Mouse (Mus musculus) large intestine, adult 2 months (tissue): ENCODE results near the gene Gm4969. TPM values are rescaled to one million over a fixed set of nuclear protein-coding genes. Genes with fewer than 3 reads are reported as not detected.
A peak's percentile ranks its signal among the peaks of the same experiment; 100 is the strongest.

Experiments
- DNase-seq: peaks from one replicate; pipeline ENCODE4 v3.0.0-alpha.2; 2012; ENCODE audit warnings: low read depth, low spot score
- WGBS: fragments of 180-500 bp; shearing (Covaris S2); methylation state at CpG from one replicate; pipeline ENCODE4 v1.1.7; 2018; 5-methylcytosine and 5-hydroxymethylcytosine counted together
- polyA plus RNA-seq: library from polyadenylated mRNA; depleted of rRNA; stranded (reverse); fragments of >200 nt; gene quantifications from 2 replicates; pipeline ENCODE4 v1.2.3, GENCODE M21; 2012

The Gm4969 gene
- polyA plus RNA-seq, 1 experiment = not detected

DNA sequence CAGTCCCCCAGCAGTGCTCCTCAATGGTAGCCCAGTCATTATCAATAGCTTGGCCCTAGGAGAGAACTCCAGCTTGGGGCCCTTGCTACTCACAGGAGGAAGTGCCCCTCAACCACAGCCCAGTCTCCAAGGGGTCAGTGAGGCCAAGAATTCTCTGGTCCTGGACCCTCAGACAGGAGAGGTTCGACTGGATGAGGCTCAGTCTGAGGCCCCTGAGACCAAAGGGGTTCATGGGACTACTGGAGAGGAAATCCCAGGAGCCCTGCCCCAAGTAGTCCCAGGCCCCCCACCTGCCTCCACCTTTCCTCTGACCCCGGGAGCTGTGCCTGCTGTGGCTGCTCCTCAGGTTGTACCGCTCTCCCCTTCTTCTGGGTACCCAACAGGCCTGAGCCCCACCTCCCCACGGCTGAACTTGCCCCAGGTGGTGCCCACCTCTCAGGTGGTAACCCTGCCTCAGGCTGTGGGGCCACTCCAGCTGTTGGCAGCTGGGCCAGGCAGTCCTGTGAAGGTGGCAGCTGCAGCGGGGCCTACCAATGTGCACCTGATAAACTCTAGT, 21.7 kb downstream of the Gm4969 start:
- DNase-seq = no peak
- WGBS = 71% methylated on average over 5 of the region's 5 CpGs

DNA sequence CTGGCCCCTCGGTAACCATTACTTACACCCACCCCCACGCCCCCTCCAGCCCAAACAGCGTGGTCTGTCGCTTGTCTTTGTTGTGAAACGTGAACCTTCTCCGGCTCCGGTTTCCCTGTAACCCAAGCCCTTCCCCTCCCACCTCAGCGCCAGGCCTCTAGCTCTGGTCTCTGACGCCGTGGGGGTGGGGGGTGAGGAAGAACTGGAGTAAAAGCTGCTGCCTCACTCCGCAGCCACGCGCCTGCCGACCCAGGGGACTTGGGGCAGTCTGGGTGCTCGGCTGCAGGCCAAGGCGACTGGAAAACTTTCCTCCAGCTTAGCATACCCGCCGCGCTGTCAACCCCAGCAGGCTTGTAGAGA, 22.4 kb downstream of the Gm4969 start:
- DNase-seq = no peak
- WGBS = 6% methylated on average over 19 of the region's 19 CpGs

GRCm38 (mm10) chr7:19094826-19095750, 23.1 kb downstream of the Gm4969 start:
- under 1% methylated on average over 87 of the region's 87 CpGs for WGBS
- DNase-seq = no peak

DNA sequence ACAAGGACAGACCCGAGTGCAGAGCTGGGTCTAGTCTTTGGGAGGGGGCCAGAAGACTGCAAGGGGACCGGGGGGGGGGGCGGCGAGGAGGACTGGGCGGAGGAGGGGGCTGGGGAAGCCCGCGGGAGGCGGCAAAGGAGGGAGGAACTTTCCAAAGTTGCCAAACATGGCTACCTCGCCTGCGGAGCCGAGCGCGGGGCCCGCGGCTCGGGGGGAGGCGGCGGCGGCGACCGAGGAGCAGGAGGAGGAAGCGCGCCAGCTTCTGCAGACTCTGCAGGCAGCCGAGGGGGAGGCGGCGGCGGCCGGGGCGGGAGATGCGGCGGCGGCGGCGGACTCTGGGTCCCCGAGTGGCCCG, 23.7 kb downstream of the Gm4969 start, which contains the start of gene Six5:
Gene Six5 (plus strand): TSS at position 124 of the 355 bp plus-strand sequence.
- 1% methylated on average over 33 of the region's 36 CpGs for WGBS
- DNase-seq = no peak

DNA sequence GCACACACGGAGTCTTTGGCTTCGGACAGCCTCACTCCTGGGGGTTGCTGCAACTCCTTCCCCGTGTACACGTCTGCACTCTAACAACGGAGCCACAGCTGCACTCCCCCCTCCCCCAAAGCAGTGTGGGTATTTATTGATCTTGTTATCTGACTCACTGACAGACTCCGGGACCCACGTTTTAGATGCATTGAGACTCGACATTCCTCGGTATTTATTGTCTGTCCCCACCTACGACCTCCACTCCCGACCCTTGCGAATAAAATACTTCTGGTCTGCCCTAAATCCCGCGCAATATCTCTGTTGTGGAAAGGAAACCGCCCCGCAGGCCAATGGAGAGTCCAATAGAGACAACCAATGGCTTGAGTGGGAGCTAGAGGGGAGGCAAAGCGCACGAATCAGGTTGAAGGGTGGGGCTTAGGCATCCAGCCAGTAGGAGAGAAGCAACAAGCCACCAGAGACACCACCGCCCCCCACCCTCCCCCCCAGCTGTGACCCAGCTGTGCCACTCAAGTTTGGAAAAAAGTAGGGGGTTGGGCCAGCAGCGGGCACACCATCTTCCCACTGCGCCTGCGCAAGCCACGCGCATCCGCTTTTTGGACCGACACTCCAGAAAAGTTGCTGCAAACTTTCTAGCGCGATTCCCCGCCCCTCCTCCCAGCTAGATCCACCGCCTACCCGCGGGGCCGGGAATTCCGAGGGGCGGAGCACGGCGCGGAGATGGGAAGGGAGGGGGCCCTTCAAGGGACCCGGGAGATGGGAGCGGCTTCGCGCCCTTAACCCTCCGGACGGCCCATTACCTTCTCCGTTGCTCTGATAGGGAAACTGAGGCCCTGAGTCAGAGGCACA, 24.4 kb downstream of the Gm4969 start:
- peak; percentile 85 for DNase-seq
- WGBS = 2% methylated on average over 45 of the region's 45 CpGs

DNA sequence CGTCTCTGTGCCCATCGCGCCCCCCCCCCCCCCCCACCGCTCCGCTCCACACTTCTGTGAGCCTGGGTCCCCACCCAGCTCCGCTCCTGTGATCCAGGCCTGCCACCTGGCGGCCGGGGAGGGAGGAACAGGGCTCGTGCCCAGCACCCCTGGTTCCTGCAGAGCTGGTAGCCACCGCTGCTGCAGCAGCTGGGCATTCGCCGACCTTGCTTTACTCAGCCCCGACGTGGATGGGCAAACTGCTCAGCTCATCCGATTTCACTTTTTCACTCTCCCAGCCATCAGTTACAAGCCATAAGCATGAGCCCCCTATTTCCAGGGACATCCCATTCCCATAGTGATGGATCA, 25.0 kb downstream of the Gm4969 start:
- DNase-seq = no peak

DNA sequence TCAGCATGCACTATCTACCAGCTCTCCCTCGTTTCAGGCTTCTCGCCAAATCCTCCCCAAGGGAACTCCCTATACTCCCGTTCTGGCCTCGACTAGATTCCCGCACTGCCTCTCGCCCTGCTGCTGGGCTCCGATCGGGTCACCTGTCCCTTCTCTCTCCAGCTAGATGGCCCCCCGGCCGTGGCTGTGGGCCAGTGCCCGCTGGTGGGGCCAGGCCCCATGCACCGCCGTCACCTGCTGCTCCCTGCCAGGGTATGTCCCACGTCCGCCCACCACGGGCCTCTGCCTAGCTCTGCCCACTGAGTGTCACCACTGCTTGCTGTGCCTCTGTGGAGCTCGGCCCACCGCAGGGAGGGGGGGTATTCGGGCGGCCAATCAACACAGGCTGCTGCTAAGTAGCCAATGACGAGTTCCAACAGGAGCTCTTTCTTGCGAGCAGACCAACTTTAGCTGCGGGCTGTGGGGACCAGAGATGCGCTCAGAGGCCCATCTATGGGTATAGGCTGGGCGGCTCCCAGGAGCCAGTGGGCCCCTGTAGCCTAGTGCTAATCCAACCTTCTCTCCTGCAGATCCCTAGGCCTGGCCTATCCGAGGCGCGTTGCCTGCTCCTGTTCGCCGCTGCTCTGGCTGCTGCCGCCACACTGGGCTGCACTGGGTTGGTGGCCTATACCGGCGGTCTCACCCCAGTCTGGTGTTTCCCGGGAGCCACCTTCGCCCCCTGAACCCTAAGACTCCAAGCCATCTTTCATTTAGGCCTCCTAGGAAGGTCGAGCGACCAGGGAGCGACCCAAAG, 25.6 kb downstream of the Gm4969 start:
- DNase-seq = no peak
- WGBS = 48% methylated on average over 38 of the region's 38 CpGs

More for the DNA sequence above, 25.0 kb downstream of the Gm4969 start:
- under 1% methylated on average over 15 of the region's 15 CpGs for WGBS

- WGBS = 88% methylated on average over 17 of the region's 17 CpGs
- no peak for DNase-seq
Observed at GRCm38 (mm10) chr7:19091913-19092312, 26.3 kb downstream of the Gm4969 start.

GRCm38 (mm10) chr7:19088813-19089212, 29.4 kb downstream of the Gm4969 start:
- 47% methylated on average over 10 of the region's 10 CpGs for WGBS
- no peak for DNase-seq

DNA sequence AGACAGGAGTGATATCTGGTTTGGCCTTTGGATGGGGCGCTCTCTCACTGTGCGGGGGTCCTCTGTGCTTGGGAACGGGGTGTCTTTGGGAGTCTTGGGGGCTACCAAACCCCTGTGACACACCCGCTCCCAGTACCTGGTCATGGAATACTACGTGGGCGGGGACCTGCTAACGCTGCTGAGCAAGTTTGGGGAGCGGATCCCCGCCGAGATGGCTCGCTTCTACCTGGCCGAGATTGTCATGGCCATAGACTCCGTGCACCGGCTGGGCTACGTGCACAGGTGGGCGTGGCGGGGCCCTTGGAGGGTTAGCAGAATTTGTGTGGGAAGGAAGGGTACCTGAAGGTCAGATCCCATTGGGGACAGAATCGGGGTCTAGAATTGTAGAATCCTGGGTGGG, 31.4 kb downstream of the Gm4969 start:
- no peak for DNase-seq
- WGBS = 78% methylated on average over 18 of the region's 18 CpGs

DNA sequence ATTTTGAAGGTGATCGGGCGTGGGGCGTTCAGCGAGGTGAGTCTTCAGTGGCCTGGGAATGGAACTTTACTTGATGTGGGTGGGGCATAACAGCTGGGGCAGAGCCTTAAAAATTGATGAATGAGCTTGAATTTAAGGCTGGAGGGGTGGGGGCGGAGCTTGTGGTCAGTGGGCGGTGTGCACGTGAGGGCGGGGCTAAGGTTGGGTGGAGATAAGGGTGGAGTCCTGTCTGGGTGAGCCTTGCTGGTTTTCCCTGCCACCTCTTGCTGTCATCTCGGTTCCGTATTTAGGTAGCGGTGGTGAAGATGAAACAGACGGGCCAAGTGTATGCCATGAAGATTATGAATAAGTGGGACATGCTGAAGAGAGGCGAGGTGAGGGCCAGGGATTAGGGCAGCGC, 32.1 kb downstream of the Gm4969 start:
- DNase-seq = no peak

GRCm38 (mm10) chr7:19085495-19085894, 32.7 kb downstream of the Gm4969 start:
- WGBS = 5% methylated on average over 6 of the region's 6 CpGs
- DNase-seq = no peak

More for the DNA sequence above, 32.1 kb downstream of the Gm4969 start:
- 6% methylated on average over 14 of the region's 14 CpGs for WGBS

DNA sequence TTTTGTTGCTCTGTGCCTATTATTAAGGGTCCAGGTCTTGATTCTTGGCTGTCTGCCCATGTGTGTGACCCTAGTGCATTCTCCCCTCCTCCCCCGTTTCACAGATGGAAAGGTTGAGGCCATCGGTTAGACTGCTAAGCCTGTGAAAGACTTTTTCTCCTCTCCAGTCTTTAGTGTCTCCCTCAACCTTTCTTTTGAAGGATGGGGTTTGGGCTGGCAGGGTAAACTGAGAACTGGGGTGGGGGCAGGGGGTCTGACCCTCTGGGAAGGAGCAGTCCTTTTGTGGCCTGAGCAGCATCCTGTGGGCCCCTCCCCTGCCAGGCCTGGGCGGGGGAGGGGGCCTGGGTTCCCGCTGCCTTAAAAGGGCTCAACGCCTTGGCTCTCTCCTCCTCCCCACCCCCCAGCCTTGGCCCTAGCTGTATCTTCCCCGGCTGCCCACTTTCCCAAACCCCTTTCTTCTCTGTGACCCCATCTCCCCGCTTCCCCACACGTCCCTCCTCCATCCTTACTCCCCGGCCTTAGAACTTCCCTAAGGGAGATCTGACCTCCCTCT, 33.2 kb downstream of the Gm4969 start:
- 17% methylated on average over 9 of the region's 9 CpGs for WGBS
- no peak for DNase-seq

DNA sequence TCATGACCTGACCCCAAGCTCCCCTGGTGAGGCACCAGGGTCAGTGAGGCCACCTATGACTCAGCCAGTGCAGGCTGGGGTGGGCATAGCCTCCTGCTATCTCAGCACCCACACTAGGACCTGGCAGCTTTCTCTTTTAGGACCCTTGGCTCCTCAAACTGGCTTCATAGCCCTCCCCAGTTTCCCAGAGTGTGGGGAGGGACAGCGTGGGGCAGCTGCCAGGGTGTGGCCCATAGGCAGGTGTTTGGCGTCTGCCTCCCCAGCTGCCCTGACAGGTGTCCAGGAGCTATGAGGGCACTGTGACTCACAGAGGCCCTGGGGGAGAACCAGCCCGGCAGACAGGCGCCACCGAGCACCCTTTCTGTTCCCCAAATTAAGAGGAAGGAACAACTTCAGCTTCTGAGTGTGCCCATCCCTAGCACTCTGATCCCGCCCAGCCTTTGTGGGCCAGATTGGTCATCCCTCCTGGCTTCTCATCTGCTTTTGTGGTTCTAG, 33.8 kb downstream of the Gm4969 start:
- WGBS = 13% methylated on average over 6 of the region's 6 CpGs
- no peak for DNase-seq

DNA sequence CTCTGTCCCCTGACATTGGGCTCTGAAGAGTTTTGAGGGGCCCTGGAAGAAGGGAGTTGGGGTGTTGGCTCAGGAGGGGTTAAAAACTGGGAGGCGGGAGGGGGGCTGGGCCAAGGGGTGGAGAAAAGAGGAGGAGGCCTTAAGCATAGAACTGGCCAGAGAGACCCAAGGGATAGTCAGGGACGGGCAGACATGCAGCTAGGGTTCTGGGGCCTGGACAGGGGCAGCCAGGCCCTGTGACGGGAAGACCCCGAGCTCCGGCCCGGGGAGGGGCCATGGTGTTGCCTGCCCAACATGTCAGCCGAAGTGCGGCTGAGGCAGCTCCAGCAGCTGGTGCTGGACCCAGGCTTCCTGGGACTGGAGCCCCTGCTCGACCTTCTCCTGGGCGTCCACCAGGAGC, 34.5 kb downstream of the Gm4969 start, which contains the start of gene Dmpk:
Gene Dmpk (plus strand): TSS at position 149 of the 400 bp plus-strand sequence.
- 11% methylated on average over 10 of the region's 10 CpGs for WGBS

DNA sequence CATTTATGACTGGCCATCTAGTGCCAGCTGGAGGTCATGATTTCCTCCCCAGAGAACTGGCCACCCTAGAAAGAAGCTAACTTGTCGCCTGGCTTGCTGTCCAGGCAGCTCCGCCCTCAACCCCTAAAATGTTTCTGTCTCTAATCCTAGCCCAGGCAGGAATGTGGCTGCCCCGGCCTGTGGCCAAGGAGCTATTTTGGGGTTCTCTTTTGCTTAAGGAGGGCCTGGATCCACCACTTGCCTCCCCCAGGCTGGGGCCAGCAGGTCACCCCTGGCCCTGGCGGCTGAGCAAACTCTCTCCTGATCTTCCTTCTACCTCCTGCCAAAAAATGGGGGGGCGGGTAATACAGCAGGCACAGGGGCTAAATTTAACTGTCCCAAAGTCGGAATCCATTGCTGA, 35.1 kb downstream of the Gm4969 start:
- 27% methylated on average over 6 of the region's 6 CpGs for WGBS
- DNase-seq = no peak

More for the DNA sequence above, 34.5 kb downstream of the Gm4969 start, which contains the start of gene Dmpk:
- DNase-seq = no peak

DNA sequence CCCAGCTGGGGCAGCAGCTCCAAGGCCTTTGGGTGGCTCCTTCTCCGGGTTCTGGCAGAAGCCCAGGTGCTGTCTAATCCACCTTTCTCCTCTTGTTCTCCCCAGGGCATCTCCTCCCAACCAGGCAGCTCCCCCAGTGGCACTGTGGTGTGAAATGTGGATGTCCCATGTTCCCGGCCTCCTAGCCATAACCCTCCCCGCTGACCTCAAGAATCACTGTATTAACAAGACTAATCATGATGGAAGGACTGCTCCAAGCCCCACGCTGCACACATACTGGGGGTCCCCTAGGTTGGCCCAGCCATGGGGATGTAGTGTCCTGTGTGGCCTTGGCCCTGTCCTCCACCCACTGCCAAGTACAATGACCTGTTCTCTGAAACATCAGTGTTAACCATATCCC, 36.0 kb downstream of the Gm4969 start:
- WGBS = 66% methylated on average over 4 of the region's 4 CpGs
- no peak for DNase-seq

DNA sequence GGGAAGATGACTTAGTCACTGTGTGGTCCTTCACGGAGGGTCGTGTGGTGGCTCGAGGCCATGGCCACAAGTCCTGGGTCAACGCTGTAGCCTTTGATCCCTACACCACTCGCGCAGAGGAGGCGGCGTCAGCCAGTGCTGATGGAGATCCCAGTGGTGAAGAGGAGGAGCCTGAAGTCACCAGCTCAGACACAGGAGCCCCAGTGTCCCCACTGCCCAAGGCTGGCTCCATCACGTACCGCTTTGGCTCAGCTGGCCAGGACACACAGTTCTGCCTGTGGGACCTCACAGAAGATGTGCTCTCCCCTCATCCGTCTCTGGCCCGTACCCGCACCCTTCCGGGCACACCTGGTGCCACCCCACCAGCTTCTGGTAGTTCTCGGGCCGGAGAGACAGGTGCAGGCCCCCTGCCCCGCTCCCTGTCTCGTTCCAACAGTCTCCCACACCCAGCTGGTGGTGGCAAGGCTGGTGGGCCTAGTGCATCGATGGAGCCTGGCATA, 37.7 kb downstream of the Gm4969 start:
- DNase-seq = no peak
- 91% methylated on average over 19 of the region's 19 CpGs for WGBS

DNA sequence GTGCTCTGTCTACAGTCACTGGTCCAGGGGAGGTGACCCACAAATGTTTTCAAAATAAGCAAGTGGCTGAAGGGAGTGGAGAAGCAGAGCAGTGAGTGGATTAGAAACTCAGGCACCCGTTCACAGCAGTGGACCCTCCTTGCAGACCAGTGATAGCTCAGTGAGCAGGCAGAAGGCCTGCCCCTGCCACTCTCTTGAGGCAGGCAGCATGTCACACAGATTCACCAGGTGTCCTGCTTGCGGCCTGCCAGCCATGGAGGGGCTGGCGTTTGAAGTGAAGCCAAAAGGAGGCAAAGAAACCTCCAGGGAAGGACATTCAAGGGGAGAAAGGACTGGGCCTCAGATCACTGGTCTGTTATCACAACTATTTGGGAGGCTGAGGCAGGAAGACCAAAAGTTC, 39.4 kb downstream of the Gm4969 start:
- DNase-seq = no peak
- WGBS = 85% methylated on average over 3 of the region's 3 CpGs
